Mouse (Mus musculus): ENCODE results near the gene Cgn. TPM values are rescaled to one million over a fixed set of nuclear protein-coding genes. Genes with fewer than 3 reads are reported as not detected.
A peak's percentile ranks its signal among the peaks of the same experiment; 100 is the strongest.

Cgn gene
- total and polyA plus RNA-seq, 2 experiments from 2014 or later: 6.0 TPM

GRCm38 (mm10) chr3:94811628-94812027 lies 25.3 kb upstream of the Cgn start:
- Histone ChIP-seq H3K4me3 (ENCODE audit: low read depth, low read length) (no peak overlapping the region), H3K9ac (no peak overlapping the region), H3K36me3 (ENCODE audit: insufficient read depth) (no peaks in the 10 kb centered on the region), H3K27ac (ENCODE audit: low read depth, low read length) (no peak overlapping the region), H3K4me2 (ENCODE audit: low read depth) (no peak overlapping the region), H3K4me1 (ENCODE audit: insufficient read depth) (no peaks in the 10 kb centered on the region), H3K27me3 (ENCODE audit: insufficient read depth, low read length) (no peaks in the 10 kb centered on the region), H3K9me3 (ENCODE audit: low read length) (no peaks in the 10 kb centered on the region)
- 23% methylated on average over 4 of the region's 4 CpGs for WGBS
- peak; percentile 59 for ATAC-seq
- peak; percentile 60 for TF ChIP-seq CTCF (IDR thresholded peaks at IDR 0.05; ENCODE audit: low read depth)
- DNase-seq: peak; percentile 39

- no peaks in the 10 kb centered on the region for H3K27me3 ChIP-seq (ENCODE audit: insufficient read depth, low read length)
- H3K36me3 ChIP-seq (ENCODE audit: insufficient read depth): no peaks in the 10 kb centered on the region
- H3K27ac ChIP-seq (ENCODE audit: low read depth, low read length): no peak overlapping the region
- H3K9me3 ChIP-seq (ENCODE audit: low read length): no peaks in the 10 kb centered on the region
- DNase-seq (no peak), ATAC-seq (no peak)
- H3K4me3 ChIP-seq (ENCODE audit: low read depth, low read length): no peak overlapping the region
- no peaks in the 10 kb centered on the region for H3K4me1 ChIP-seq (ENCODE audit: insufficient read depth)
- no peak overlapping the region for H3K9ac ChIP-seq
- peak; percentile 37 for TF ChIP-seq CTCF (IDR thresholded peaks at IDR 0.05; ENCODE audit: low read depth)
- no peak overlapping the region for H3K4me2 ChIP-seq (ENCODE audit: low read depth)
- 97% methylated on average over 1 of the region's 1 CpGs for WGBS
These were observed 22.0 kb upstream of the Cgn start for GRCm38 (mm10) chr3:94808296-94808695.

- Histone ChIP-seq H3K4me2 (ENCODE audit: low read depth) (no peak overlapping the region), H3K9me3 (ENCODE audit: low read length) (no peaks in the 10 kb centered on the region), H3K27me3 (ENCODE audit: insufficient read depth, low read length) (no peaks in the 10 kb centered on the region), H3K36me3 (ENCODE audit: insufficient read depth) (no peaks in the 10 kb centered on the region), H3K9ac (no peak overlapping the region), H3K27ac (ENCODE audit: low read depth, low read length) (no peak overlapping the region), H3K4me3 (ENCODE audit: low read depth, low read length) (no peak overlapping the region), H3K4me1 (ENCODE audit: insufficient read depth) (no peaks in the 10 kb centered on the region)
- ATAC-seq: no peak
- 83% methylated on average over 4 of the region's 4 CpGs for WGBS
- no peak for DNase-seq
- TF ChIP-seq CTCF (IDR thresholded peaks at IDR 0.05; ENCODE audit: low read depth): no peak
These were observed 18.7 kb upstream of the Cgn start for GRCm38 (mm10) chr3:94804976-94805375.

GRCm38 (mm10) chr3:94804146-94804545 lies 17.9 kb upstream of the Cgn start:
- peak; percentile 25 for DNase-seq
- ATAC-seq: peak; percentile 38; the same call in 1 of the 2 replicates
- Histone ChIP-seq H3K4me3 (ENCODE audit: low read depth, low read length) (no peak overlapping the region), H3K4me2 (ENCODE audit: low read depth) (no peak overlapping the region), H3K27me3 (ENCODE audit: insufficient read depth, low read length) (no peaks in the 10 kb centered on the region), H3K9ac (no peak overlapping the region), H3K9me3 (ENCODE audit: low read length) (no peaks in the 10 kb centered on the region), H3K4me1 (ENCODE audit: insufficient read depth) (no peaks in the 10 kb centered on the region), H3K36me3 (ENCODE audit: insufficient read depth) (no peaks in the 10 kb centered on the region), H3K27ac (ENCODE audit: low read depth, low read length) (no peak overlapping the region)
- WGBS: 5% methylated on average over 10 of the region's 10 CpGs
- TF ChIP-seq CTCF (IDR thresholded peaks at IDR 0.05; ENCODE audit: low read depth): no peak

GRCm38 (mm10) chr3:94796181-94796580 lies 9.9 kb upstream of the Cgn start:
- Histone ChIP-seq H3K27ac (ENCODE audit: low read depth, low read length) (no peak overlapping the region), H3K4me1 (ENCODE audit: insufficient read depth) (no peaks in the 10 kb centered on the region), H3K4me3 (ENCODE audit: low read depth, low read length) (no peak overlapping the region), H3K9me3 (ENCODE audit: low read length) (no peaks in the 10 kb centered on the region), H3K27me3 (ENCODE audit: insufficient read depth, low read length) (no peaks in the 10 kb centered on the region), H3K36me3 (ENCODE audit: insufficient read depth) (no peaks in the 10 kb centered on the region), H3K4me2 (ENCODE audit: low read depth) (no peak overlapping the region), H3K9ac (no peak overlapping the region)
- no peak for TF ChIP-seq CTCF (IDR thresholded peaks at IDR 0.05; ENCODE audit: low read depth)
- no peak for DNase-seq
- no peak for ATAC-seq

- H3K4me3 ChIP-seq (ENCODE audit: low read depth, low read length): no peak overlapping the region
- no peaks in the 10 kb centered on the region for H3K9me3 ChIP-seq (ENCODE audit: low read length)
- H3K4me2 ChIP-seq (ENCODE audit: low read depth): no peak overlapping the region
- H3K27me3 ChIP-seq (ENCODE audit: insufficient read depth, low read length): no peaks in the 10 kb centered on the region
- DNase-seq (no peak), ATAC-seq (no peak)
- 40% methylated on average over 7 of the region's 7 CpGs for WGBS
- H3K9ac ChIP-seq: no peak overlapping the region
- no peaks in the 10 kb centered on the region for H3K36me3 ChIP-seq (ENCODE audit: insufficient read depth)
- TF ChIP-seq CTCF (IDR thresholded peaks at IDR 0.05; ENCODE audit: low read depth): no peak
- H3K27ac ChIP-seq (ENCODE audit: low read depth, low read length): no peak overlapping the region
- no peaks in the 10 kb centered on the region for H3K4me1 ChIP-seq (ENCODE audit: insufficient read depth)
These were observed 9.4 kb upstream of the Cgn start for GRCm38 (mm10) chr3:94795596-94796140.

GRCm38 (mm10) chr3:94794359-94794758 lies 8.1 kb upstream of the Cgn start:
- H3K9me3 ChIP-seq (ENCODE audit: low read length): no peaks in the 10 kb centered on the region
- H3K36me3 ChIP-seq (ENCODE audit: insufficient read depth): no peaks in the 10 kb centered on the region
- no peak overlapping the region for H3K4me3 ChIP-seq (ENCODE audit: low read depth, low read length)
- DNase-seq (no peak), ATAC-seq (no peak)
- H3K4me2 ChIP-seq (ENCODE audit: low read depth): no peak overlapping the region
- H3K27ac ChIP-seq (ENCODE audit: low read depth, low read length): no peak overlapping the region
- H3K4me1 ChIP-seq (ENCODE audit: insufficient read depth): no peaks in the 10 kb centered on the region
- no peak overlapping the region for H3K9ac ChIP-seq
- H3K27me3 ChIP-seq (ENCODE audit: insufficient read depth, low read length): no peaks in the 10 kb centered on the region
- WGBS: 39% methylated on average over 2 of the region's 2 CpGs
- no peak for TF ChIP-seq CTCF (IDR thresholded peaks at IDR 0.05; ENCODE audit: low read depth)

All from forebrain, postnatal 0 days (tissue).